Mouse (Mus musculus) forebrain, embryonic 14.5 days (tissue): ENCODE measurements around the gene Pycr2. TPM values are rescaled to one million over a fixed set of nuclear protein-coding genes. Genes with fewer than 3 reads are reported as not detected.
"Not testable (repeated sequence)": the region's sequence is repeated elsewhere in the genome, so short reads cannot be mapped to it uniquely, and the experiment has no call there.

Experiments used
- ATAC-seq: fragments of 200-750 bp; cut with Nextera tagmentation; 2 replicates; pipeline ENCODE4 v1.8.0; 2017; ENCODE audit warnings: mild to moderate bottlenecking, moderate library complexity
- DNase-seq: peaks from one replicate; pipeline ENCODE4 v3.0.0-alpha.2; 2015; ENCODE audit warnings: low spot score
- H3K27ac ChIP-seq: fragments of 300-500 bp; sonication (generic); 2 replicates; pipeline ENCODE4 v1.5.1; 2014; ENCODE audit warnings: low read depth, mild to moderate bottlenecking, control low read depth, low read length, moderate library complexity
- H3K27me3 ChIP-seq: fragments of 300-500 bp; sonication (generic); replicated peaks from 2 replicates; pipeline ENCODE4 v1.6.1; 2014; ENCODE audit warnings: low read length, control low read depth, mixed read lengths; ENCODE audit not compliant: control insufficient read depth, insufficient read depth
- H3K36me3 ChIP-seq: fragments of 300-500 bp; sonication (generic); 2 replicates; pipeline ENCODE4 v1.6.1; 2014; ENCODE audit warnings: low read length, control low read depth; ENCODE audit not compliant: control insufficient read depth, insufficient read depth
- H3K4me1 ChIP-seq: fragments of 300-500 bp; sonication (generic); 2 replicates; pipeline ENCODE4 v1.6.1; 2014; ENCODE audit warnings: antibody characterized with exemption, low read length, control low read depth; ENCODE audit not compliant: control insufficient read depth, insufficient read depth
- H3K4me2 ChIP-seq: fragments of 300-500 bp; sonication (generic); 2 replicates; pipeline ENCODE4 v1.6.1; 2014; ENCODE audit warnings: mild to moderate bottlenecking, control low read depth, low read length
- H3K4me3 ChIP-seq: fragments of 300-500 bp; sonication (generic); 2 replicates; pipeline ENCODE4 v1.5.1; 2014; ENCODE audit warnings: low read depth, low read length, control low read depth
- H3K9ac ChIP-seq: fragments of 300-500 bp; sonication (generic); 2 replicates; pipeline ENCODE4 v1.6.1; 2014; ENCODE audit warnings: mild to moderate bottlenecking, low read length, control low read depth, moderate library complexity
- H3K9me3 ChIP-seq: fragments of 300-500 bp; sonication (generic); replicated peaks from 2 replicates; pipeline ENCODE4 v1.6.1; 2016; ENCODE audit warnings: low read length, control low read depth, mixed read lengths; ENCODE audit not compliant: control insufficient read depth
- WGBS: fragments of 180-500 bp; shearing (Covaris S2); extraction: QIAGEN DNeasy Blood & Tissue Kit; methylation state at CpG from one replicate; pipeline ENCODE4 v1.1.7; 2014; 5-methylcytosine and 5-hydroxymethylcytosine counted together
- polyA plus RNA-seq: library from polyadenylated mRNA; unstranded; fragments of >200 nt; fragmentation: Nextera tagmentation; extraction: Ambion mirVana; gene quantifications from 2 replicates; pipeline ENCODE4 v1.2.1, GENCODE M21; 2014

Gene Pycr2
- polyA plus RNA-seq, 1 experiment from 2014 or later = 94.0 TPM

DNA sequence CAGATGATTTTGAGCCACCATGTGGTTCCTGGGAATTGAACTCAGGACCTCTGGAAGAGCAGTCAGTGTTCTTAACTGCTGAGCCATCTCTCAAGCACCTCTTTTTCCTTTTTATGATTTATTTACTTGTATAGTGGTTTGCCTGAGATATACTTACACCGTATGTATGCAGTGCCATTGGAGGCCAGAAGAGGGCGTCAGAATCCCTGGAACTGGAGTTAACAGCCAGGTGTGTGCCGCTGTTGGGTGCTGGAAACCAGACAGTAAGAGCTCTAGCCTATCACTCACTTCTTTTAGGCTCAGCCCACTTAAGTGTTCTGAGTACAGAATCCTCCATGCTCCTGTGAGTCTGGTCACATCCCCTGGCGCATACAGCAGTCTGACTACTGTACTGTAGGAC is 26.6 kb upstream of the Pycr2 start:
- Histone ChIP-seq H3K27ac (no peak overlapping the region), H3K4me3 (no peak overlapping the region), H3K36me3 (no peaks in the 10 kb centered on the region), H3K27me3 (no peaks in the 10 kb centered on the region), H3K4me2 (no peak overlapping the region), H3K4me1 (no peaks in the 10 kb centered on the region), H3K9ac (no peak overlapping the region), H3K9me3 (no peaks in the 10 kb centered on the region)
- no peak for DNase-seq
- 77% methylated on average over 4 of the region's 4 CpGs for WGBS
- ATAC-seq = no peak

DNA sequence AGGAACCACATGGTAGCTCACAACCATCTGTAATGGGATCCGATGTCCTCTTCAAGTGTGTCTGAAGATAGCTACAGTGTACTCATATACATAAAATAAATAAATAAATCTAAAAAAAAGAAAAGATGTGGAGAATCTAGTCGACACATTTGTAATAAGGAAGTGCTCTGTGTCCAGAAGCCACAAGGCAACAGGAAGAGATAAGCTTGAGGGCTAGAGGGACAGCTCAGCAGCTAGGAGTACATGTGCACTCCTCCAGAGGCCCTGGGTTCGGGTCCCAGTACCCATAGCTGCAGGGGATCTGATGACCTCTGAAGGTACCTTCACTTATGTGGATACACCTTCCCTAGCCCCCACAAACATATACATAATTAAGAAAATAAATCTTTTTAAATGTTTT is 22.3 kb upstream of the Pycr2 start:
- Histone ChIP-seq H3K36me3 (no peaks in the 10 kb centered on the region), H3K9ac (no peak overlapping the region), H3K4me3 (no peak overlapping the region), H3K4me1 (no peaks in the 10 kb centered on the region), H3K9me3 (no peaks in the 10 kb centered on the region), H3K4me2 (no peak overlapping the region), H3K27me3 (no peaks in the 10 kb centered on the region), H3K27ac (no peak overlapping the region)
- WGBS = 81% methylated on average over 3 of the region's 3 CpGs
- no peak for ATAC-seq
- DNase-seq = no peak

DNA sequence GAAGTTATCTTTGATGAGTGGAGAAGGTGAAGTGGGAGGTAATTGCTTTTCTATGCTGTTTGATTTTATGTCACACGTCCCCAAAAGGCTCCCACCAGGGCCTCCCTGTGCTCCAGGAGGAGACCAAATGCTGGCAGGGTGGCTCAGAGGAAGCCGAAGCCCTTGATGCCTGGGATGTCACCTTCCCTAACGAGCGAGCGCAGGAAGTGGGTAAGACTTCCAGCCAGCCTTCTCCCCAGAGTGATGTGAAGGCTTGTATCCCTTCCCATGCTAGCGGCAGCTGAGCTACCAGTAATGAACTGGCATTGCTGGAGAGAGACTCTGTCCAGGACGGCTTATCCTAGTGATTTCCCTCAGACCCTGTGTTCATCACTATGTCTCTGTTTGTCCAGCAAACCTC is 20.4 kb upstream of the Pycr2 start:
- DNase-seq (no peak), ATAC-seq (no peak)
- WGBS = 48% methylated on average over 7 of the region's 7 CpGs
- Histone ChIP-seq H3K27ac (no peak overlapping the region), H3K9me3 (no peaks in the 10 kb centered on the region), H3K9ac (no peak overlapping the region), H3K4me3 (no peak overlapping the region), H3K36me3 (no peaks in the 10 kb centered on the region), H3K27me3 (no peaks in the 10 kb centered on the region), H3K4me1 (peaks cover 6% of the 10 kb centered on the region; the same call in 1 of the 2 replicates), H3K4me2 (no peak overlapping the region)

DNA sequence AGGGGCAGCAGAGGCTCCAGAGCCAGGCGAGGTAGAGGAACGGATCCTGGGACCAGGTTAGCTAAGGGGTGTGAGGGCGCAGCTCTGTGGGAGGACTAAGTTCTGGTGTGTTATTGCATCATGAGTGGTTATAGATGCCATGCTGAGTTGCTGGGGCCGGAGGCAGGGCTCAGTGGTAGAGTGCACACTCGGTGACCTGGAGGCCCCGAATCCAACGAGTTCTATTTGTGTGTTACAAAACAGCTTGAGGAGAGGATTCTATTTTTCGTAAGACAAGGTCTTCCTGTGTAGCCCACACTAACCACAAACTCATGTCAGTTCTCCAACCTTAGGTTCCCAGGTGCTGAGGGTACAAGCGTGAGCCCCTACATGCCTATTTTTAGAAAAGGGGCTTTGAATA is 19.6 kb upstream of the Pycr2 start:
- H3K4me1 ChIP-seq = peaks cover 6% of the 10 kb centered on the region; the same call in 1 of the 2 replicates
- H3K27ac ChIP-seq = no peak overlapping the region
- ATAC-seq (no peak), DNase-seq (no peak)
- H3K36me3 ChIP-seq = no peaks in the 10 kb centered on the region
- no peak overlapping the region for H3K9ac ChIP-seq
- no peak overlapping the region for H3K4me2 ChIP-seq
- 92% methylated on average over 9 of the region's 9 CpGs for WGBS
- no peaks in the 10 kb centered on the region for H3K27me3 ChIP-seq
- no peaks in the 10 kb centered on the region for H3K9me3 ChIP-seq
- no peak overlapping the region for H3K4me3 ChIP-seq

DNA sequence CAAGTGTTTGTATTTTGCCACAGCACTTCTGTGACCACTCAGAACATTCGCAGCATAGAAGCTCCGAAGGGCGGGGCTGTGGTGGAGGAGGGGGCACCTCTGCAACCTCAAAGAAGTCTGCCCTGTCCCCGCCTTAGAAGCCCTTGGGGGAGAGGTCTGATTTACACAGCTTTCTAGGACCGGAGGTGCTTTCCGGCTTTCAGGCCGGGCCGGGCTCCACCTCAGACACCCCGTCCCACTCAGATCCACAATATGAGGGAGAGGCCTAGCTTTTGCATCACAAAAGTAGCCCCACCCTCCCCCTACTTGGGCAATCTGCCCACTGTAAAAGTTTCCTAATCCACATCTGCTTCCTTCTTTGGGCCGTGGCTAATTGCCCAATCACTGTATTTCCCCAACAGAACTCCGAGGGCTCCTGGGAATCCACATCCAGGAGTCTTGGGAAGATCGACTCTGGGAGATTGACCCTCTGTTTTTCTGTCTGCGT is 15.5 kb upstream of the Pycr2 start:
- Histone ChIP-seq H3K27me3 (0 out of 2 replicates have a peak, but pooled peaks cover 10% of the 10 kb centered on the region), H3K9ac (peak overlapping the region; percentile 21; the same call in 1 of the 2 replicates), H3K4me1 (peaks cover 6% of the 10 kb centered on the region; the same call in 1 of the 2 replicates), H3K4me2 (peak overlapping the region; percentile 19; the same call in 1 of the 2 replicates), H3K9me3 (no peaks in the 10 kb centered on the region), H3K36me3 (no peaks in the 10 kb centered on the region), H3K4me3 (no peak overlapping the region), H3K27ac (no peak overlapping the region)
- 5% methylated on average over 13 of the region's 13 CpGs for WGBS
- DNase-seq = peak; percentile 62
- peak; percentile 63 for ATAC-seq

DNA sequence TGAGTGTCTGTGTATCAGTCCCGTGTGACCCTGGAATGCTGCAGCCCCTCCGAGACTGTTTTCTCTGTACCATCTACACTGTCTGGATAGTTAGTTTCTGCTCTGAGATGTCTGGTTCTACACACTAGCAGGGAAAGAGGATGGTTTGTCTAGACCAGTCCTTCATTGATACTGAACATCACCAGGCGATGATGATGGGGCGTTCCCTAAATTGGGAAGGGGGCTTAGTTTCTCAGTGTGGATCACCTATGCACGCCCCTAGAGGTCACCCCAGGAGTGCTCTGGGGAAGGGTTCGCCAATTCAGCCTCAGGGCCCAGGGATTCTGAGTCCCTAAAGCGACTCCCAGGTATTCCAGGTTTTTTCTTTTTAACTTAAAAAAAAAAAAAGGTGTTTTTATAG is 14.9 kb upstream of the Pycr2 start:
- H3K27me3 ChIP-seq = 0 out of 2 replicates have a peak, but pooled peaks cover 10% of the 10 kb centered on the region
- DNase-seq (no peak), ATAC-seq (no peak)
- peaks cover 6% of the 10 kb centered on the region; the same call in 1 of the 2 replicates for H3K4me1 ChIP-seq
- H3K36me3 ChIP-seq = no peaks in the 10 kb centered on the region
- H3K4me3 ChIP-seq = no peak overlapping the region
- no peak overlapping the region for H3K9ac ChIP-seq
- no peak overlapping the region for H3K4me2 ChIP-seq
- H3K27ac ChIP-seq = no peak overlapping the region
- H3K9me3 ChIP-seq = no peaks in the 10 kb centered on the region
- WGBS = 47% methylated on average over 7 of the region's 7 CpGs

DNA sequence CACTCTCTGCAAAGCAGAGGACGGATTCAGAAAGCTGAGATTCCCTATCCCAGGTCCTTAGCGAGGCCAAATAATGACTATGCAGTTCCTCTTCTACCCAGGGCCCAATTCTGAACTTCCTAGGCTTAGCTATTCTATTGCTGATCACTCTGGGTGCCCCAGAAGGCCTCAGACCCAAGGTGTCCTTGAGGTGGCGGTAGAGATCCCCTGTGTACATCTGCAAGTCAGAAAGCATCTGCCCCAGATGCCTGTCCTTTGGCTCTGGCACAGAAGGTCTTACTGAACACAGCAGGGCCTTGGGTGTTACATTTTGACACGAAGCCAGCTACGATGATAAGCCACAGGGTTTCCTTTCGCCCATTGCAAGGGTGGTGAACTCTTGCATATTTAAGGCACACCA is 14.3 kb upstream of the Pycr2 start:
- 0 out of 2 replicates have a peak, but pooled peaks cover 10% of the 10 kb centered on the region for H3K27me3 ChIP-seq
- H3K27ac ChIP-seq = no peak overlapping the region
- no peak overlapping the region for H3K9ac ChIP-seq
- H3K36me3 ChIP-seq = no peaks in the 10 kb centered on the region
- H3K4me3 ChIP-seq = no peak overlapping the region
- DNase-seq = no peak
- no peak for ATAC-seq
- H3K4me1 ChIP-seq = peaks cover 6% of the 10 kb centered on the region; the same call in 1 of the 2 replicates
- H3K9me3 ChIP-seq = no peaks in the 10 kb centered on the region
- H3K4me2 ChIP-seq = no peak overlapping the region
- 54% methylated on average over 6 of the region's 6 CpGs for WGBS

DNA sequence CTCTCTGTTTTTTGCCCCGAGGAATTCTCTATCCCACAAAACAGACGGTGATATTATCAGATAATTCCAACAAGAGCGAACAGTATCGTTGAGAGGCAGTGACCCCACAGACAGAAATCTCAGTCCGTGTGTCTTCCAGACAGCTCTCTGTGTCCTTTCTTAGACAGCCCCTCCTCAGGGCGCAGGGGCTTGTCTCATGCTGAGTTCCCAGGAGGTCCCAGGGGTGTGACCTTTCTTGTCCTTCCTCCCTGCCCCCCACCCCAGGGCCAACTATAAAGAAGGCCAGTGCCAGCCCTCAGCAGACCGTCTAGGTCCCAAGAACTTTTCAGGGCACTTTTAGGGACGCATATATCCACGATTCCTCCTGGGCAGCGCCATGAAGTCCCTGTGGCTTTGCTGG is 11.3 kb upstream of the Pycr2 start, which contains the start of gene Lefty2:
Lefty2 (plus strand) TSS at position 301 of the 400 bp plus-strand sequence.
- Histone ChIP-seq H3K9me3 (no peaks in the 10 kb centered on the region), H3K27me3 (peaks cover 10% of the 10 kb centered on the region; the same call in 1 of the 2 replicates), H3K27ac (no peak within 1 kb of the TSS), H3K4me3 (no peak within 1 kb of the TSS), H3K4me1 (peaks cover 6% of the 10 kb centered on the region; the same call in 1 of the 2 replicates), H3K36me3 (no peaks in the 10 kb centered on the region), H3K4me2 (no peak within 1 kb of the TSS), H3K9ac (no peak within 1 kb of the TSS)
- ATAC-seq (no peak), DNase-seq (no peak)
- WGBS = 72% methylated on average over 10 of the region's 10 CpGs

DNA sequence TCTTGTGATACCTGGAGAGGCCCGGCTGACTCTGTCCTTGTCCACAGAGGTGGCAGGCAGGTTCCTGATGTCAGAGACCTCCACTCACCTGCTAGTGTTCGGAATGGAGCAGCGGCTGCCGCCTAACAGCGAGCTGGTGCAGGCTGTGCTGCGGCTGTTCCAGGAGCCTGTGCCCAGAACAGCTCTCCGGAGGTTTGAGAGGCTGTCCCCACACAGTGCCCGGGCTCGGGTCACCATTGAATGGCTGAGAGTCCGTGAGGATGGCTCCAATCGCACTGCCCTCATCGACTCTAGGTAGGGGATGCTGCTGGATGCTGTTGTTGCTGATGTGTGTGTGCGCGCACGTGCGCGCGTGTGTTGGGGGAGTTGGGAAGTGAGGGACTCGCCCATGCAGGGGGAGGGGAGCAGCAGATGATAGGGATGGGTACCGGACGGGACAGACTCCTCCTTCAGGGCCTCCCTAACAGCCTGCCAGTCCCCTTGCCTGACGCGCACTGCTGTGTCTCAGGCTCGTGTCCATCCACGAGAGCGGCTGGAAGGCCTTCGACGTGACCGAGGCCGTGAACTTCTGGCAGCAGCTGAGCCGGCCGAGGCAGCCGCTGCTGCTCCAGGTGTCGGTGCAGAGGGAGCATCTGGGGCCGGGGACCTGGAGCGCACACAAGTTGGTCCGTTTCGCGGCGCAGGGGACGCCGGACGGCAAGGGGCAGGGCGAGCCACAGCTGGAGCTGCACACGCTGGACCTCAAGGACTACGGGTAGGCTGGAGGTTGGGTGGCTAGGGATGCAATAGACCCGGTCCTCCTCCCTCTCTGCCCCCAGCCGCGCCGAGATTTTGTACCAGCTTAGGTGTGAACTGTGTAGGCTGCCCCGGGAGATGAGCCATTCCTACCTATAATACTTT is 9.8 kb upstream of the Pycr2 start:
- DNase-seq, H3K4me1 ChIP-seq, ATAC-seq, H3K36me3 ChIP-seq, H3K9ac ChIP-seq, H3K9me3 ChIP-seq, H3K27ac ChIP-seq: not testable (repeated sequence)
- 4% methylated on average over 37 of the region's 51 CpGs for WGBS
- peak overlapping the region; percentile 8; the same call in 1 of the 2 replicates for H3K4me3 ChIP-seq
- H3K27me3 ChIP-seq = peaks cover 10% of the 10 kb centered on the region; the same call in 1 of the 2 replicates
- peak overlapping the region; percentile 37 for H3K4me2 ChIP-seq
